7 mouse cellular contexts compared by ENCODE assay signal in genomic region chr15:100761419-100762185, GRCm38 (mm10). TPM values are rescaled to one million over a fixed set of nuclear protein-coding genes. Genes with fewer than 3 reads are reported as not detected.
A peak's percentile ranks its signal among the peaks of the same experiment; 100 is the strongest.
DNase-seq lines count a peak whose midpoint lies in the region; ATAC-seq and TF ChIP-seq lines count a peak whose summit lies in the region.

TSS of gene Slc4a8 (plus strand) at chr15:100761747.

- H3K4me3 ChIP-seq in embryonic facial prominence, embryonic 12.5 days: peak within 1 kb of the TSS; percentile 65
- peak within 1 kb of the TSS; percentile 61 for H3K4me3 ChIP-seq in kidney, adult 2 months (ENCODE audit: insufficient read depth, low read depth, low read length)
- H3K4me3 ChIP-seq in limb, embryonic 12.5 days (replicated peaks): peak within 1 kb of the TSS; percentile 69
- H3K4me3 ChIP-seq in midbrain, embryonic 14.5 days (replicated peaks; ENCODE audit: low read depth, low read length): peak within 1 kb of the TSS; percentile 85

- peaks cover 16% of the 10 kb centered on the region for H3K4me1 ChIP-seq in embryonic facial prominence, embryonic 12.5 days
- H3K4me1 ChIP-seq in kidney, adult 2 months (ENCODE audit: control insufficient read depth, insufficient read depth, low read length): no peaks in the 10 kb centered on the region; the same call in 1 of the 2 replicates
- H3K4me1 ChIP-seq in limb, embryonic 12.5 days (replicated peaks): peaks cover 25% of the 10 kb centered on the region
- H3K4me1 ChIP-seq in midbrain, embryonic 14.5 days (ENCODE audit: control insufficient read depth, insufficient read depth, low read length): peaks cover 24% of the 10 kb centered on the region; the same call in 1 of the 2 replicates

- H3K4me2 ChIP-seq in embryonic facial prominence, embryonic 12.5 days (replicated peaks): peak within 1 kb of the TSS; percentile 92
- H3K4me2 ChIP-seq in limb, embryonic 12.5 days: peak within 1 kb of the TSS; percentile 91
- peak within 1 kb of the TSS; percentile 73 for H3K4me2 ChIP-seq in midbrain, embryonic 14.5 days (ENCODE audit: low read length)

- no peak for TF ChIP-seq POLR2A in kidney, adult 2 months (IDR thresholded peaks at IDR 0.05; ENCODE audit: low read depth, low read length)

- peak; percentile 93 for DNase-seq in adrenal gland, postnatal 10 days
- peak; percentile 86 to 92 for DNase-seq in heart, adult 18-20 months
- DNase-seq in kidney, adult 2 months: peak; percentile 93
- DNase-seq in midbrain, embryonic 14.5 days: peak; percentile 97
- peak; percentile 68 for DNase-seq in spleen, adult 12 weeks (ENCODE audit: low spot score)

- peak within 1 kb of the TSS; percentile 66 for H3K9ac ChIP-seq in embryonic facial prominence, embryonic 12.5 days
- H3K9ac ChIP-seq in limb, embryonic 12.5 days (replicated peaks): peak within 1 kb of the TSS; percentile 69
- peak within 1 kb of the TSS; percentile 80 for H3K9ac ChIP-seq in midbrain, embryonic 14.5 days (replicated peaks; ENCODE audit: low read length)

- ATAC-seq in embryonic facial prominence, embryonic 12.5 days (ENCODE audit: insufficient number of reproducible peaks, insufficient read depth, low FRiP score, low TSS enrichment): peak; percentile 94
- peak; percentile 95 for ATAC-seq in limb, embryonic 12.5 days (ENCODE audit: insufficient number of reproducible peaks, insufficient read depth, low FRiP score, low TSS enrichment, low read depth)
- ATAC-seq in midbrain, embryonic 14.5 days (ENCODE audit: low FRiP score, low TSS enrichment): peak; percentile 95

- H3K27ac ChIP-seq in embryonic facial prominence, embryonic 12.5 days: peak within 1 kb of the TSS; percentile 73
- peak within 1 kb of the TSS; percentile 66 for H3K27ac ChIP-seq in kidney, adult 2 months (ENCODE audit: insufficient read depth, low read depth, low read length)
- peak within 1 kb of the TSS; percentile 73 for H3K27ac ChIP-seq in limb, embryonic 12.5 days
- peak within 1 kb of the TSS; percentile 93 for H3K27ac ChIP-seq in midbrain, embryonic 14.5 days (replicated peaks; ENCODE audit: low read depth, low read length)

- WGBS in embryonic facial prominence, embryonic 12.5 days: under 1% methylated on average over 61 of the region's 64 CpGs
- WGBS in kidney, adult 2 months: 0% methylated on average over 60 of the region's 64 CpGs
- WGBS in limb, embryonic 12.5 days: under 1% methylated on average over 64 of the region's 64 CpGs
- under 1% methylated on average over 64 of the region's 64 CpGs for WGBS in midbrain, embryonic 14.5 days

- H3K9me3 ChIP-seq in embryonic facial prominence, embryonic 12.5 days: no peaks in the 10 kb centered on the region
- no peaks in the 10 kb centered on the region for H3K9me3 ChIP-seq in limb, embryonic 12.5 days
- no peaks in the 10 kb centered on the region for H3K9me3 ChIP-seq in midbrain, embryonic 14.5 days (ENCODE audit: control insufficient read depth, low read length)

- no peaks in the 10 kb centered on the region for H3K36me3 ChIP-seq in embryonic facial prominence, embryonic 12.5 days
- no peaks in the 10 kb centered on the region for H3K36me3 ChIP-seq in kidney, adult 2 months (ENCODE audit: control insufficient read depth, insufficient read depth, low read length)
- no peaks in the 10 kb centered on the region for H3K36me3 ChIP-seq in limb, embryonic 12.5 days
- H3K36me3 ChIP-seq in midbrain, embryonic 14.5 days (ENCODE audit: control insufficient read depth, insufficient read depth, low read length): 0 out of 2 replicates have a peak, but pooled peaks cover 5% of the 10 kb centered on the region

- 0 out of 2 replicates have a peak, but pooled peaks cover 5% of the 10 kb centered on the region for H3K27me3 ChIP-seq in embryonic facial prominence, embryonic 12.5 days
- H3K27me3 ChIP-seq in kidney, adult 2 months (replicated peaks; ENCODE audit: control insufficient read depth, insufficient read depth, low read length): no peaks in the 10 kb centered on the region
- H3K27me3 ChIP-seq in limb, embryonic 12.5 days: peaks cover 8% of the 10 kb centered on the region; the same call in 1 of the 2 replicates
- H3K27me3 ChIP-seq in midbrain, embryonic 14.5 days (ENCODE audit: control insufficient read depth, insufficient read depth, low read length): no peaks in the 10 kb centered on the region

- no peak; the same call in 1 of the 2 replicates for TF ChIP-seq CTCF in kidney, adult 2 months (conservative IDR thresholded peaks at IDR 0.05; ENCODE audit: insufficient read depth, insufficient read length, low read depth, low read length)

RNA-seq across cellular contexts. Expression of gene Slc4a8, which starts in this region (rescaled TPM):
- 10 to 100 TPM in 1 of 2 experiments, 1 to 10 TPM in 1; 9.5 to 12.6 TPM for total RNA-seq in adrenal gland, postnatal 10 days (2021)
- polyA plus RNA-seq in embryonic facial prominence, embryonic 12.5 days (2016; fragmentation: Nextera tagmentation; extraction: Ambion mirVana): 7.3 and 8.4 TPM in 2 replicates
- 1 to 10 TPM; 1.9 to 4.8 TPM for total RNA-seq in heart, adult 18-20 months (2021)
- polyA plus RNA-seq in kidney, adult 2 months (2012; rRNA removed): 5.9 TPM in 2 replicates
- polyA plus RNA-seq in limb, embryonic 12.5 days (2016; fragmentation: Nextera tagmentation; extraction: Ambion mirVana): 7.5 and 8.6 TPM in 2 replicates
- 24.2 and 32.3 TPM in 2 replicates for polyA plus RNA-seq in midbrain, embryonic 14.5 days (2014; fragmentation: Nextera tagmentation; extraction: Ambion mirVana)

Comparison
In these comparisons a context has a peak if more than half of its experiments do, and no peak if none do; other contexts are left out.
1. Peak in every context shown above with its lines: DNase-seq, ATAC-seq, H3K4me3 ChIP-seq and H3K27ac ChIP-seq.